Mouse (Mus musculus) MEL (cell line): ENCODE measurements around the gene Cmbl. TPM values are rescaled to one million over a fixed set of nuclear protein-coding genes. Genes with fewer than 3 reads are reported as not detected.

ENCODE experiments used
- DNase-seq: peaks from one replicate; pipeline ENCODE4 v3.0.0; 2011; ENCODE audit warnings: low read depth, low spot score
- H3K27ac ChIP-seq: 2 replicates; pipeline ENCODE4 v1.5.1; 2012; ENCODE audit warnings: low read depth, mild to moderate bottlenecking, control low read depth, low read length, moderate library complexity; ENCODE audit not compliant: control insufficient read depth
- H3K27me3 ChIP-seq, 2 experiments: fragments of 150-350 bp in 1 of 2; sonication (generic) in 1 of 2; 2 replicates each; pipeline ENCODE4 v1.6.1; 2012; ENCODE audit warnings: low read length in 2 of 2, mild to moderate bottlenecking in 2 of 2, improper control_type of control experiment in 1 of 2, moderate library complexity in 1 of 2; ENCODE audit not compliant: insufficient read depth in 2 of 2, control insufficient read depth in 1 of 2
- H3K36me3 ChIP-seq, 2 experiments: 2 replicates each; pipeline ENCODE4 v1.6.1; 2012 to 2014; ENCODE audit warnings: low read length in 2 of 2, improper control_type of control experiment in 1 of 2, inconsistent platforms in 1 of 2, mild to moderate bottlenecking in 1 of 2; ENCODE audit not compliant: insufficient read depth in 2 of 2, control insufficient read depth in 1 of 2
- H3K4me1 ChIP-seq, 2 experiments: fragments of 150-350 bp in 1 of 2; sonication (generic) in 1 of 2; 2 replicates each; pipeline ENCODE4 v1.6.1; 2012; ENCODE audit warnings: low read length in 2 of 2, improper control_type of control experiment in 1 of 2, mild to moderate bottlenecking in 1 of 2; ENCODE audit not compliant: insufficient read depth in 2 of 2, control insufficient read depth in 1 of 2
- H3K4me3 ChIP-seq, 2 experiments: fragments of 150-350 bp in 1 of 2; sonication (generic) in 1 of 2; 2 replicates each; pipeline ENCODE4 v1.5.1; 2012; ENCODE audit warnings: low read depth in 2 of 2, low read length in 2 of 2, mild to moderate bottlenecking in 2 of 2, moderate library complexity in 2 of 2, control low read depth in 1 of 2, improper control_type of control experiment in 1 of 2; ENCODE audit not compliant: control insufficient read depth in 1 of 2, insufficient read depth in 1 of 2
- H3K79me2 ChIP-seq: 2 replicates; pipeline ENCODE4 v1.6.1; 2012; ENCODE audit warnings: mild to moderate bottlenecking, low read length, moderate library complexity; ENCODE audit not compliant: control insufficient read depth, poor library complexity, insufficient read depth
- H3K9ac ChIP-seq: 2 replicates; pipeline ENCODE4 v1.6.1; 2012; ENCODE audit warnings: low read depth, mild to moderate bottlenecking, control low read depth, low read length, moderate library complexity; ENCODE audit not compliant: control insufficient read depth, poor library complexity, severe bottlenecking
- H3K9me3 ChIP-seq: fragments of 150-350 bp; sonication (generic); replicated peaks from 2 replicates; pipeline ENCODE4 v1.6.1; 2012; ENCODE audit warnings: mild to moderate bottlenecking, low read length, improper control_type of control experiment, moderate library complexity; ENCODE audit not compliant: insufficient read depth
- CHD1 ChIP-seq: IDR thresholded peaks from 2 replicates; pipeline ENCODE4 v1.6.1; 2012; ENCODE audit warnings: low read depth, mild to moderate bottlenecking, inconsistent platforms, low read length, improper control_type of control experiment
- CTCF ChIP-seq, 3 experiments: IDR thresholded peaks in 2 of 3; conservative IDR thresholded peaks in 1 of 3; 2 replicates each; pipeline ENCODE4 v1.5.1; 2011 to 2012; ENCODE audit warnings: low read length in 3 of 3, low read depth in 2 of 3, mild to moderate bottlenecking in 2 of 3, improper control_type of control experiment in 1 of 3, inconsistent platforms in 1 of 3, mixed read lengths in 1 of 3, moderate library complexity in 1 of 3; ENCODE audit not compliant: control insufficient read depth in 1 of 3, insufficient read depth in 1 of 3, poor library complexity in 1 of 3, severe bottlenecking in 1 of 3
- EP300 ChIP-seq, 2 experiments: IDR thresholded peaks; 2 replicates each; pipeline ENCODE4 v1.6.1; 2011; ENCODE audit warnings: improper control_type of control experiment in 2 of 2, low read length in 2 of 2, low read depth in 1 of 2, mild to moderate bottlenecking in 1 of 2
- GABPA ChIP-seq: IDR thresholded peaks from 2 replicates; pipeline ENCODE4 v1.6.1; 2012; ENCODE audit warnings: low read depth, mild to moderate bottlenecking, inconsistent platforms, low read length, improper control_type of control experiment, moderate library complexity
- JUND ChIP-seq: IDR thresholded peaks from 2 replicates; pipeline ENCODE4 v1.6.1; 2011; ENCODE audit warnings: low read depth, mild to moderate bottlenecking, improper control_type of control experiment, low read length
- KAT2A ChIP-seq: conservative IDR thresholded peaks from 2 replicates; pipeline ENCODE4 v1.6.1; 2012; ENCODE audit warnings: low read depth, low read length, improper control_type of control experiment, inconsistent platforms
- MEF2A ChIP-seq: IDR thresholded peaks from 2 replicates; pipeline ENCODE4 v1.6.1; 2014; ENCODE audit warnings: low read depth, mild to moderate bottlenecking, inconsistent platforms, low read length, improper control_type of control experiment; ENCODE audit not compliant: poor library complexity, insufficient replicate concordance, severe bottlenecking; ENCODE audit errors: extremely low read depth
- NRF1 ChIP-seq: IDR thresholded peaks from 2 replicates; pipeline ENCODE4 v1.6.1; 2014; ENCODE audit warnings: low read depth, mild to moderate bottlenecking, inconsistent platforms, low read length, improper control_type of control experiment, moderate library complexity; ENCODE audit not compliant: poor library complexity, insufficient read depth, severe bottlenecking
- POLR2AphosphoS2 ChIP-seq: IDR thresholded peaks from 2 replicates; pipeline ENCODE4 v1.6.1; 2011; ENCODE audit warnings: low read length, improper control_type of control experiment
- RAD21 ChIP-seq: IDR thresholded peaks from 2 replicates; pipeline ENCODE4 v1.6.1; 2011; ENCODE audit warnings: mild to moderate bottlenecking, low read depth, low read length, improper control_type of control experiment
- RCOR1 ChIP-seq: IDR thresholded peaks from 2 replicates; pipeline ENCODE4 v1.6.1; 2012; ENCODE audit warnings: low read depth, mild to moderate bottlenecking, inconsistent platforms, low read length, improper control_type of control experiment
- SMC3 ChIP-seq: IDR thresholded peaks from 2 replicates; pipeline ENCODE4 v1.6.1; 2011; ENCODE audit warnings: low read depth, low read length, improper control_type of control experiment
- TAL1 ChIP-seq: IDR thresholded peaks from 2 replicates; pipeline ENCODE4 v1.6.1; 2012; ENCODE audit warnings: mild to moderate bottlenecking, inconsistent platforms, low read length, moderate library complexity, mixed read lengths
- TCF12 ChIP-seq: IDR thresholded peaks from 2 replicates; pipeline ENCODE4 v1.6.1; 2014; ENCODE audit warnings: low read depth, mild to moderate bottlenecking, inconsistent platforms, low read length, improper control_type of control experiment, moderate library complexity
- USF2 ChIP-seq, 2 experiments: IDR thresholded peaks; 2 replicates each; pipeline ENCODE4 v1.6.1; 2011 to 2012; ENCODE audit warnings: improper control_type of control experiment in 2 of 2, low read length in 2 of 2, borderline replicate concordance in 1 of 2, inconsistent platforms in 1 of 2, low read depth in 1 of 2, mild to moderate bottlenecking in 1 of 2; ENCODE audit not compliant: insufficient read depth in 1 of 2
- ZC3H11A ChIP-seq: IDR thresholded peaks from 2 replicates; pipeline ENCODE4 v1.6.1; 2012; ENCODE audit warnings: low read depth, mild to moderate bottlenecking, inconsistent platforms, low read length, improper control_type of control experiment
- ZNF384 ChIP-seq: IDR thresholded peaks from 2 replicates; pipeline ENCODE4 v1.6.1; 2012; ENCODE audit warnings: low read depth, mild to moderate bottlenecking, inconsistent platforms, low read length, improper control_type of control experiment
- polyA plus RNA-seq, 2 experiments: library from polyadenylated mRNA; stranded (reverse) in 1 of 2; unstranded in 1 of 2; fragments of >175 nt in 1 of 2; fragments of >200 nt in 1 of 2; gene quantifications; 2 replicates each; pipeline versions ENCODE4 v1.2.1 to v1.2.4; 2012; ENCODE audit warnings: low replicate concordance in 2 of 2, low read depth in 1 of 2; ENCODE audit not compliant: insufficient read length in 2 of 2, insufficient read depth in 1 of 2, missing spikeins in 1 of 2
- total RNA-seq: library from RNA; depleted of rRNA; stranded (reverse); fragments of 300-350 nt; gene quantifications from 2 replicates; pipeline ENCODE4 v1.2.3, GENCODE M21; 2012; rRNA removed

Cmbl gene
- total RNA-seq = 0.31 TPM in 1 of 2 replicates, not detected in the other
- polyA plus RNA-seq = under 1 TPM in 1 of 2 experiments, not detected in 1; 0.22 TPM

DNA sequence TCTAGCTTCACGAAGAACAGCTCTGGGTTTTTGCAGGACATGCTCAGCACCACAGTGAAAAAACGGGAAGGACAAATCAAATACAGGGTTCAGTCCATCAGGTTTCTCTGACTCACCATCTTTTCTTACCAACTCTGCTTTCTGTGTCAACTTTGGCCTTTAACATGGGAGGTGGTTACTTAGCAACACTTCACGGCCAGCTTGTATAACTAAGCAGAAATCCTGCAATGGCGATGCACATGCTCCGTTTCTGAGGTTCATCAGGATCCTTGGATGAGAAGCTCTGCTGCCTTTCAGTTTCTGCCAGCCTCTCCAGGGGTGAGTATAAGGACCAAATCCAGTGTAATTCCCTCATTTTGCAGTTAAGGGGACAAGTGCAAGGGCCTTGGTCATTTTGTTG, at the start of gene Cmbl:
TSS of gene Cmbl (plus strand) at position 206 of the 400 bp plus-strand sequence.
- H3K9ac ChIP-seq = no peak within 1 kb of the TSS
- peaks cover 0 to 2% of the 10 kb centered on the region in 2 experiments; a peak in 1 of 4 replicates for H3K36me3 ChIP-seq
- no peak within 1 kb of the TSS for H3K27ac ChIP-seq
- no peak for DNase-seq
- H3K9me3 ChIP-seq = no peaks in the 10 kb centered on the region
- no peaks in the 10 kb centered on the region for H3K79me2 ChIP-seq
- TF ChIP-seq TAL1 (no peak), ZNF384 (no peak), GABPA (no peak), NRF1 (no peak), EP300 (IDR thresholded peaks at IDR 0.05; ENCODE audit: low read depth in 1 of 2, low read length in 2 of 2) (no peak), MEF2A (no peak), USF2 (IDR thresholded peaks at IDR 0.05; ENCODE audit: borderline replicate concordance in 1 of 2, insufficient read depth in 1 of 2, low read depth in 1 of 2, low read length in 2 of 2) (no peak), RCOR1 (no peak), POLR2AphosphoS2 (no peak), KAT2A (no peak)
- H3K4me3 ChIP-seq = no peak within 1 kb of the TSS
- no peaks in the 10 kb centered on the region for H3K27me3 ChIP-seq
- H3K4me1 ChIP-seq = peaks cover 0 to 9% of the 10 kb centered on the region in 2 experiments; a peak in 2 of 4 replicates

DNA sequence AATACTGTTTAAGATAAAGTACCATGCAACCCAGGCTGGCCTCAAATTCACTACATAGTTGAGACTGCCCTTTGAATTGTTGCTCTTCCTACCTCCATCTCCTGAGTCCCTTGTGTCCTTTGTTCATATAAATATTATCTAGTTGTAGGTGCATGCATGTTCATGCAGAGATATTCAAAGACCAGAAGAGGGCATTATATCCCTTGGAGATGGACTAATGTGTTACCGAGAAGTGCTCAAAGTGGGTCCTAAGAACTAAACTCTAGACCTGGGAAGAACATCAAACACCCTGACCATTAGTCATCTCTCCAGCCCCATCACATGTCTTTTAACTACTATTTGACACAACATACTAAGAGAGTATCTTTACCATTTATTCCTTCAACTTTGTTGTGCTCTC, 48.0 kb upstream of the Cmbl start:
- H3K4me3 ChIP-seq = no peak overlapping the region
- peaks cover 72% of the 10 kb centered on the region for H3K79me2 ChIP-seq
- no peak overlapping the region for H3K27ac ChIP-seq
- peaks cover 0 to 68% of the 10 kb centered on the region in 2 experiments for H3K36me3 ChIP-seq
- H3K4me1 ChIP-seq = peaks cover 24 to 38% of the 10 kb centered on the region in 2 experiments
- H3K27me3 ChIP-seq = no peaks in the 10 kb centered on the region
- no peak overlapping the region for H3K9ac ChIP-seq
- TF ChIP-seq RAD21 = peak; percentile 55
- peak; percentile 55 for TF ChIP-seq SMC3
- no peak for TF ChIP-seq JUND
- TF ChIP-seq ZNF384 = no peak
- TF ChIP-seq TCF12 = no peak
- peak in 1 of 3 experiments; percentile 57; a peak in 3 of 6 replicates for TF ChIP-seq CTCF (IDR thresholded peaks at IDR 0.05 in 2 of 3, conservative IDR thresholded peaks at IDR 0.05 in 1 of 3; ENCODE audit: control insufficient read depth in 1 of 3, insufficient read depth in 1 of 3, low read depth in 2 of 3, low read length in 3 of 3, poor library complexity in 1 of 3, severe bottlenecking in 1 of 3)
- TF ChIP-seq ZC3H11A = peak; percentile 63
- TF ChIP-seq CHD1 = no peak
- peak; percentile 41 for DNase-seq
- no peaks in the 10 kb centered on the region for H3K9me3 ChIP-seq
